Mouse (Mus musculus) liver, embryonic 14.5 days (tissue): ENCODE measurements around the gene Thap3. TPM values are rescaled to one million over a fixed set of nuclear protein-coding genes. Genes with fewer than 3 reads are reported as not detected.

ENCODE experiments used
- ATAC-seq: fragments of 200-750 bp; cut with Nextera tagmentation; 2 replicates; pipeline ENCODE4 v1.8.0; 2017; ENCODE audit warnings: moderate number of reproducible peaks, mild to moderate bottlenecking, moderate library complexity; ENCODE audit not compliant: insufficient read depth
- DNase-seq, 3 experiments: peaks; one replicate each; pipeline ENCODE4 v3.0.0-alpha.2; 2012 to 2013; ENCODE audit warnings: low read depth in 3 of 3, low spot score in 3 of 3
- H3K27ac ChIP-seq: fragments of 300-500 bp; sonication (generic); 2 replicates; pipeline ENCODE4 v1.5.1; 2014; ENCODE audit warnings: moderate library complexity, mild to moderate bottlenecking, control low read depth, inconsistent platforms
- H3K27me3 ChIP-seq: fragments of 300-500 bp; sonication (generic); 2 replicates; pipeline ENCODE4 v1.6.1; 2014; ENCODE audit warnings: mild to moderate bottlenecking, low read length, moderate library complexity; ENCODE audit not compliant: control insufficient read depth, insufficient read depth
- H3K36me3 ChIP-seq: fragments of 300-500 bp; sonication (generic); replicated peaks from 2 replicates; pipeline ENCODE4 v1.6.1; 2014; ENCODE audit warnings: low read depth; ENCODE audit not compliant: control insufficient read depth, insufficient read depth
- H3K4me1 ChIP-seq, 2 experiments: fragments of 200-500 bp in 1 of 2; fragments of 300-500 bp in 1 of 2; sonication (generic) in 1 of 2; replicated peaks; 2 replicates each; pipeline ENCODE4 v1.6.1; 2012 to 2014; ENCODE audit warnings: antibody characterized with exemption in 1 of 2, inconsistent platforms in 1 of 2, low read length in 1 of 2; ENCODE audit not compliant: control insufficient read depth in 2 of 2, insufficient read depth in 2 of 2
- H3K4me2 ChIP-seq: fragments of 300-500 bp; sonication (generic); 2 replicates; pipeline ENCODE4 v1.6.1; 2014; ENCODE audit warnings: low read depth, mild to moderate bottlenecking, control low read depth, moderate library complexity
- H3K4me3 ChIP-seq, 2 experiments: fragments of 200-500 bp in 1 of 2; fragments of 300-500 bp in 1 of 2; sonication (generic) in 1 of 2; 2 replicates each; pipeline ENCODE4 v1.5.1; 2012 to 2014; ENCODE audit warnings: low read depth in 2 of 2, low read length in 2 of 2, mild to moderate bottlenecking in 2 of 2, control low read depth in 1 of 2, inconsistent platforms in 1 of 2, moderate library complexity in 1 of 2; ENCODE audit not compliant: insufficient read depth in 1 of 2
- H3K9ac ChIP-seq: fragments of 300-500 bp; sonication (generic); replicated peaks from 2 replicates; pipeline ENCODE4 v1.6.1; 2014; ENCODE audit warnings: mild to moderate bottlenecking, control low read depth, moderate library complexity
- H3K9me3 ChIP-seq: fragments of 300-500 bp; sonication (generic); 2 replicates; pipeline ENCODE4 v1.6.1; 2016; ENCODE audit warnings: low read length, mixed read lengths; ENCODE audit not compliant: control insufficient read depth
- CTCF ChIP-seq: IDR thresholded peaks from 2 replicates; pipeline ENCODE4 v1.5.1; 2016; ENCODE audit warnings: antibody characterized with exemption, low read depth, control low read depth
- EP300 ChIP-seq: IDR thresholded peaks from 2 replicates; pipeline ENCODE4 v1.6.1; 2016; ENCODE audit warnings: antibody characterized with exemption, low read depth
- WGBS: fragments of 180-500 bp; shearing (Covaris S2); extraction: QIAGEN DNeasy Blood & Tissue Kit; methylation state at CpG from one replicate; pipeline ENCODE4 v1.1.7; 2014; ENCODE audit not compliant: insufficient replicate concordance; 5-methylcytosine and 5-hydroxymethylcytosine counted together
- polyA plus RNA-seq, 2 experiments: library from polyadenylated mRNA; depleted of rRNA in 1 of 2; stranded (reverse) in 1 of 2; unstranded in 1 of 2; fragments of >200 nt; fragmentation: Nextera tagmentation in 1 of 2; extraction: Ambion mirVana in 1 of 2; gene quantifications; 2 replicates each; pipeline versions ENCODE4 v1.2.1 to v1.2.3; 2012 to 2014

Thap3 gene
- polyA plus RNA-seq, 2 experiments = 4.5 to 5.0 TPM

DNA sequence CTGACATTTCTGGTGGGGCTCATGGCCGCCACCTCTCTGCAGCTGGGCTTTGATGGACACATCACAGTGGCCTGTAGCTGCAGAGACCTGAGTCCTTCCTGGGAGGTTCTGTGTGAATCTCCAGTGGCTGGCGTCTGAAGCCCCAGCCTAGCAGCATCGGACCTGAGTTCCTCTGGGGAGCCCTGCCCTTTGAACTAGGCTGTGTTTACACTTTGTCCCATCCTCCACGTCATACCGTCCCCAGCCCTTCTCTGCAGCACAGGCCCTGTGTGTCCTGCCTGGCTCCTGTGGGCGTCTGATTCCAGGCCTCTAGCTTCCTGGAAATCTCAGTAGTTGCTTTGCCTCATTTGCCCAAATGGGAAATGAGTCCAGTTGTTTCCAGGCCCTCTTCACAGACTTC lies 35.6 kb downstream of the Thap3 start:
- Histone ChIP-seq H3K9ac (no peak overlapping the region), H3K36me3 (peaks cover 54% of the 10 kb centered on the region), H3K9me3 (no peaks in the 10 kb centered on the region), H3K4me1 (peaks cover 23 to 27% of the 10 kb centered on the region in 2 experiments), H3K27me3 (no peaks in the 10 kb centered on the region), H3K4me3 (no peak overlapping the region), H3K27ac (peak overlapping the region; percentile 48), H3K4me2 (no peak overlapping the region)
- no peak for ATAC-seq
- TF ChIP-seq EP300 (no peak), CTCF (no peak)
- DNase-seq = no peak
- WGBS = 75% methylated on average over 6 of the region's 6 CpGs

GRCm38 (mm10) chr4:151948497-151949471 lies 40.0 kb downstream of the Thap3 start:
- WGBS = 85% methylated on average over 14 of the region's 14 CpGs
- H3K9me3 ChIP-seq = no peaks in the 10 kb centered on the region
- no peak overlapping the region for H3K4me3 ChIP-seq
- no peak overlapping the region for H3K9ac ChIP-seq
- DNase-seq (no peak), ATAC-seq (no peak)
- no peak overlapping the region for H3K4me2 ChIP-seq
- no peak; the same call in 1 of the 2 replicates for TF ChIP-seq CTCF
- no peak for TF ChIP-seq EP300
- H3K27me3 ChIP-seq = no peaks in the 10 kb centered on the region
- H3K36me3 ChIP-seq = peaks cover 28% of the 10 kb centered on the region
- peaks cover 0 to 18% of the 10 kb centered on the region in 2 experiments; a peak in 3 of 4 replicates for H3K4me1 ChIP-seq
- H3K27ac ChIP-seq = no peak overlapping the region

GRCm38 (mm10) chr4:151946211-151946610 lies 42.6 kb downstream of the Thap3 start:
- no peak overlapping the region for H3K9ac ChIP-seq
- 78% methylated on average over 11 of the region's 11 CpGs for WGBS
- no peaks in the 10 kb centered on the region for H3K9me3 ChIP-seq
- DNase-seq (no peak), ATAC-seq (no peak)
- no peaks in the 10 kb centered on the region for H3K27me3 ChIP-seq
- peaks cover 0 to 18% of the 10 kb centered on the region in 2 experiments; a peak in 3 of 4 replicates for H3K4me1 ChIP-seq
- no peak overlapping the region for H3K27ac ChIP-seq
- peaks cover 5% of the 10 kb centered on the region; the same call in 1 of the 2 replicates for H3K36me3 ChIP-seq
- no peak overlapping the region for H3K4me3 ChIP-seq
- TF ChIP-seq CTCF (no peak), EP300 (no peak)
- no peak overlapping the region for H3K4me2 ChIP-seq

- Histone ChIP-seq H3K27me3 (no peaks in the 10 kb centered on the region), H3K9ac (no peak overlapping the region), H3K4me3 (no peak overlapping the region), H3K27ac (no peak overlapping the region), H3K9me3 (no peaks in the 10 kb centered on the region), H3K36me3 (peaks cover 7% of the 10 kb centered on the region), H3K4me1 (peaks cover 17 to 22% of the 10 kb centered on the region in 2 experiments), H3K4me2 (no peak overlapping the region)
- no peak for ATAC-seq
- TF ChIP-seq CTCF (no peak), EP300 (no peak)
- WGBS = 83% methylated on average over 3 of the region's 3 CpGs
- no peak for DNase-seq
Measured at GRCm38 (mm10) chr4:151938089-151938488, 50.7 kb downstream of the Thap3 start.

DNA sequence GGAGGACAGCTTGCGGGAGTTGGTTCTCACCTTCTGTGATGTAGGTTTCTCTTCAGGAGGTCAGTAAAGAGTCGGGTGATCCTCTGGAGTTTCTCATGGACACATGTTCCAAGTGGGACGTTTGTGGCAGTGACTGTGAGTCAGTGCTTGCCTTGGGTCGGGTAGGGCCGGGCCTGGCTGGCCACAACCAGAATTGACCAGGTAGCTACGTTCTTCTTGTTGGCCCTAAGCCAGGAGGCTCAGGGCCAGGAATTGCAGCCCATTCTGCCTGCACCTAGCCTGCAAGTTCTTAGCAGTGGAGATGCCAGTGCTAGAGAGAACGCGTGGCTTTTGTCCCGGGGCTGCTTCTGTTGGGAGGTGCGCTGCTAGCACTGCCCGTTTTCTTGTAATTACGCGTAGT lies 51.4 kb downstream of the Thap3 start:
- peaks cover 7% of the 10 kb centered on the region for H3K36me3 ChIP-seq
- TF ChIP-seq CTCF = no peak
- no peak for TF ChIP-seq EP300
- no peak overlapping the region for H3K9ac ChIP-seq
- H3K4me3 ChIP-seq = no peak overlapping the region
- DNase-seq = no peak
- H3K27me3 ChIP-seq = no peaks in the 10 kb centered on the region
- 87% methylated on average over 13 of the region's 13 CpGs for WGBS
- H3K9me3 ChIP-seq = no peaks in the 10 kb centered on the region
- ATAC-seq = no peak
- H3K27ac ChIP-seq = no peak overlapping the region
- peaks cover 17 to 26% of the 10 kb centered on the region in 2 experiments for H3K4me1 ChIP-seq
- no peak overlapping the region for H3K4me2 ChIP-seq
